Mouse (Mus musculus): ENCODE measurements around the gene Alcam. TPM values are rescaled to one million over a fixed set of nuclear protein-coding genes. Genes with fewer than 3 reads are reported as not detected.

Gene Alcam
- total and polyA plus RNA-seq, 3 experiments, result not detected

DNA sequence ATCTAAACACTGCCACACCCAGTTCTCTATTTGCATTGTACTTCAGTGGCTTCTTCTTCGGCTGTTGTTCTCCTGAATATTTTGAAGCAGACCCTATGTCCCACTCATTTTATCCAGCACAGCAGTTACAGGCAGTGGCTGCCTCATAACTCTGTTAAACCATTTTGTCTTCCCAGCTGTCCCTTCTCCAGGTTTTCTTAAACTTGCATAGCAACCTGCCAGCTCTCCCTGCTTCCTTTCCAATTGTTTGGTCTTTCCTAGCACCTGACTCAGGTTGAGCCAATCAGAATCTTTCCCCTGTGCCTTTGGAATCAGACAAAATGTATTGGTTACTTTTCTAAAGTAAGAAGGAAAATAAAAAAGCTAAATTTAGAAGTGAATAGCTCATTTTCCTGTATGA lies 21.8 kb downstream of the Alcam start:
- no peaks in the 10 kb centered on the region for H3K27me3 ChIP-seq (ENCODE audit: control insufficient read depth in 1 of 2, insufficient read depth in 2 of 2, low read length in 2 of 2)
- H3K27ac ChIP-seq (ENCODE audit: control insufficient read depth, low read depth, low read length), result no peak overlapping the region
- DNase-seq (ENCODE audit: low read depth, low spot score), result no peak
- H3K4me3 ChIP-seq (ENCODE audit: control insufficient read depth in 1 of 2, insufficient read depth in 1 of 2, low read depth in 2 of 2, low read length in 2 of 2), result no peak overlapping the region
- no peaks in the 10 kb centered on the region for H3K9me3 ChIP-seq (replicated peaks; ENCODE audit: insufficient read depth, low read length)
- no peak for TF ChIP-seq E2F4 (IDR thresholded peaks at IDR 0.05; ENCODE audit: borderline replicate concordance, low read depth, low read length)
- no peak for TF ChIP-seq ETS1 (IDR thresholded peaks at IDR 0.05; ENCODE audit: low read depth, low read length)
- TF ChIP-seq ELF1 (IDR thresholded peaks at IDR 0.05; ENCODE audit: low read depth, low read length), result no peak
- TF ChIP-seq MAX (IDR thresholded peaks at IDR 0.05; ENCODE audit: low read length), result no peak
- TF ChIP-seq CHD2 (IDR thresholded peaks at IDR 0.05; ENCODE audit: low read length), result no peak
- TF ChIP-seq BHLHE40 (IDR thresholded peaks at IDR 0.05; ENCODE audit: borderline replicate concordance, low read depth, low read length), result no peak
- TF ChIP-seq HCFC1 (IDR thresholded peaks at IDR 0.05; ENCODE audit: low read depth, low read length), result no peak
- TF ChIP-seq MEF2A (IDR thresholded peaks at IDR 0.05; ENCODE audit: extremely low read depth, insufficient replicate concordance, low read depth, low read length, poor library complexity, severe bottlenecking), result no peak
- TF ChIP-seq EP300 (IDR thresholded peaks at IDR 0.05; ENCODE audit: low read depth in 1 of 2, low read length in 2 of 2), result no peak
- TF ChIP-seq SIN3A (IDR thresholded peaks at IDR 0.05; ENCODE audit: low read length), result no peak
- no peak for TF ChIP-seq POLR2A (IDR thresholded peaks at IDR 0.05; ENCODE audit: control insufficient read depth in 1 of 2, insufficient read depth in 1 of 2, low read depth in 1 of 2, low read length in 2 of 2, poor library complexity in 1 of 2)
- no peak for TF ChIP-seq NRF1 (IDR thresholded peaks at IDR 0.05; ENCODE audit: insufficient read depth, low read depth, low read length, poor library complexity, severe bottlenecking)
- no peak for TF ChIP-seq GATA1 (IDR thresholded peaks at IDR 0.05; ENCODE audit: low read depth, low read length)
- no peak for TF ChIP-seq USF2 (IDR thresholded peaks at IDR 0.05; ENCODE audit: borderline replicate concordance in 1 of 2, insufficient read depth in 1 of 2, low read depth in 1 of 2, low read length in 2 of 2)
- TF ChIP-seq SMC3 (IDR thresholded peaks at IDR 0.05; ENCODE audit: low read depth, low read length), result no peak
- TF ChIP-seq RAD21 (IDR thresholded peaks at IDR 0.05; ENCODE audit: low read depth, low read length), result no peak
- no peak for TF ChIP-seq RCOR1 (IDR thresholded peaks at IDR 0.05; ENCODE audit: low read depth, low read length)
- TF ChIP-seq NELFE (IDR thresholded peaks at IDR 0.05; ENCODE audit: low read depth, low read length), result no peak
- TF ChIP-seq USF1 (IDR thresholded peaks at IDR 0.05; ENCODE audit: low read depth, low read length), result no peak
- TF ChIP-seq POLR2AphosphoS5 (IDR thresholded peaks at IDR 0.05; ENCODE audit: borderline replicate concordance, low read depth, low read length), result no peak
- H3K9ac ChIP-seq (ENCODE audit: control insufficient read depth, low read depth, low read length, poor library complexity, severe bottlenecking), result no peak overlapping the region
- H3K4me1 ChIP-seq (ENCODE audit: control insufficient read depth in 1 of 2, insufficient read depth in 2 of 2, low read length in 2 of 2), result no peaks in the 10 kb centered on the region
- no peaks in the 10 kb centered on the region for H3K36me3 ChIP-seq (ENCODE audit: control insufficient read depth in 1 of 2, insufficient read depth in 2 of 2, low read length in 2 of 2)
- H3K79me2 ChIP-seq (ENCODE audit: control insufficient read depth, insufficient read depth, low read length, poor library complexity), result no peaks in the 10 kb centered on the region

DNA sequence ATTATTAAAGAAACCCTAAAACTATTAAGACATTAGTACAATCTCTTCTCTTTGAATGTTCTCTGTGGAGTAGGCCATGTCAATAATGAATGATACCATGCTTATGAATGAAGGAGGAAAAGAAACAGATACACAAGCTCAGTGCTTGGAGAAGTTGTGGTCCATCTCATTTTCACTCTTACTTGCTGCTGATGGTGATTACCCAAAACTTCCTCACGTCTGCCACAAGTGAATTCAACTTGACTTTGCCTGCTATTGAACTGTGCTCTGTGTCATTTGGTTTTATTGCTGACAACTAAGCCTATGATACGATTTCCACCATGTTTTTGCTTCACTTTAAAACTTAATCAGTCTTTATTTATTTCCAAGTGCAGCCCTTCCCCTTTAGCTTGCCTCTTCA lies 22.3 kb downstream of the Alcam start:
- Histone ChIP-seq H3K27me3 (ENCODE audit: control insufficient read depth in 1 of 2, insufficient read depth in 2 of 2, low read length in 2 of 2) (no peaks in the 10 kb centered on the region), H3K9ac (ENCODE audit: control insufficient read depth, low read depth, low read length, poor library complexity, severe bottlenecking) (no peak overlapping the region), H3K36me3 (ENCODE audit: control insufficient read depth in 1 of 2, insufficient read depth in 2 of 2, low read length in 2 of 2) (no peaks in the 10 kb centered on the region), H3K9me3 (replicated peaks; ENCODE audit: insufficient read depth, low read length) (no peaks in the 10 kb centered on the region), H3K27ac (ENCODE audit: control insufficient read depth, low read depth, low read length) (no peak overlapping the region), H3K4me3 (ENCODE audit: control insufficient read depth in 1 of 2, insufficient read depth in 1 of 2, low read depth in 2 of 2, low read length in 2 of 2) (no peak overlapping the region), H3K79me2 (ENCODE audit: control insufficient read depth, insufficient read depth, low read length, poor library complexity) (no peaks in the 10 kb centered on the region), H3K4me1 (ENCODE audit: control insufficient read depth in 1 of 2, insufficient read depth in 2 of 2, low read length in 2 of 2) (no peaks in the 10 kb centered on the region)
- DNase-seq (ENCODE audit: low read depth, low spot score), result no peak
- TF ChIP-seq POLR2A (IDR thresholded peaks at IDR 0.05; ENCODE audit: control insufficient read depth in 1 of 2, insufficient read depth in 1 of 2, low read depth in 1 of 2, low read length in 2 of 2, poor library complexity in 1 of 2), result no peak
- no peak for TF ChIP-seq MAZ (IDR thresholded peaks at IDR 0.05; ENCODE audit: low read depth, low read length)
- no peak for TF ChIP-seq MAFK (IDR thresholded peaks at IDR 0.05; ENCODE audit: borderline replicate concordance, low read depth, low read length)
- no peak for TF ChIP-seq SMC3 (IDR thresholded peaks at IDR 0.05; ENCODE audit: low read depth, low read length)
- no peak for TF ChIP-seq ZKSCAN1 (IDR thresholded peaks at IDR 0.05; ENCODE audit: low read depth, low read length)
- TF ChIP-seq ZNF384 (IDR thresholded peaks at IDR 0.05; ENCODE audit: low read depth, low read length), result no peak
- TF ChIP-seq SIN3A (IDR thresholded peaks at IDR 0.05; ENCODE audit: low read length), result no peak
- no peak for TF ChIP-seq BHLHE40 (IDR thresholded peaks at IDR 0.05; ENCODE audit: borderline replicate concordance, low read depth, low read length)
- no peak for TF ChIP-seq NELFE (IDR thresholded peaks at IDR 0.05; ENCODE audit: low read depth, low read length)
- no peak for TF ChIP-seq E2F4 (IDR thresholded peaks at IDR 0.05; ENCODE audit: borderline replicate concordance, low read depth, low read length)
- TF ChIP-seq MXI1 (IDR thresholded peaks at IDR 0.05; ENCODE audit: low read depth, low read length), result no peak
- TF ChIP-seq CHD2 (IDR thresholded peaks at IDR 0.05; ENCODE audit: low read length), result no peak
- no peak for TF ChIP-seq UBTF (IDR thresholded peaks at IDR 0.05; ENCODE audit: borderline replicate concordance, insufficient read depth, low read depth, low read length)
- no peak for TF ChIP-seq MYC (IDR thresholded peaks at IDR 0.05; ENCODE audit: low read depth, low read length)
- TF ChIP-seq MYB (IDR thresholded peaks at IDR 0.05; ENCODE audit: low read depth, low read length), result no peak
- no peak for TF ChIP-seq MEF2A (IDR thresholded peaks at IDR 0.05; ENCODE audit: extremely low read depth, insufficient replicate concordance, low read depth, low read length, poor library complexity, severe bottlenecking)
- TF ChIP-seq EP300 (IDR thresholded peaks at IDR 0.05; ENCODE audit: low read depth in 1 of 2, low read length in 2 of 2), result no peak
